Mouse (Mus musculus): ENCODE data around the gene Stk11ip. TPM values are rescaled to one million over a fixed set of nuclear protein-coding genes. Genes with fewer than 3 reads are reported as not detected.

Gene Stk11ip
- 10.2 and 10.5 TPM in 2 replicates for polyA plus RNA-seq (2016; fragmentation: Nextera tagmentation; extraction: Ambion mirVana)

- Histone ChIP-seq H3K27ac (peak within 1 kb of the TSS; percentile 87), H3K4me3 (peak within 1 kb of the TSS; percentile 73), H3K27me3 (replicated peaks) (no peaks in the 10 kb centered on the region), H3K9ac (peak within 1 kb of the TSS; percentile 64), H3K4me1 (peaks cover 20% of the 10 kb centered on the region), H3K36me3 (peaks cover 13% of the 10 kb centered on the region), H3K9me3 (replicated peaks) (no peaks in the 10 kb centered on the region), H3K4me2 (peak within 1 kb of the TSS; percentile 75)
- peak; percentile 98 for ATAC-seq
- under 1% methylated on average over 46 of the region's 46 CpGs for WGBS (ENCODE audit: insufficient replicate concordance)
Observed at GRCm38 (mm10) chr1:75521321-75522031, at the start of gene Stk11ip. Gene Stk11ip (plus strand): TSS chr1:75521529.

GRCm38 (mm10) chr1:75476441-75476840 lies 44.9 kb upstream of the Stk11ip start:
- H3K4me1 ChIP-seq = peaks cover 32% of the 10 kb centered on the region
- peaks cover 35% of the 10 kb centered on the region for H3K36me3 ChIP-seq
- H3K27ac ChIP-seq = no peak overlapping the region
- 88% methylated on average over 11 of the region's 11 CpGs for WGBS (ENCODE audit: insufficient replicate concordance)
- H3K4me2 ChIP-seq = no peak overlapping the region
- H3K9me3 ChIP-seq (replicated peaks) = no peaks in the 10 kb centered on the region
- H3K27me3 ChIP-seq (replicated peaks) = peaks cover 99% of the 10 kb centered on the region
- H3K9ac ChIP-seq = no peak overlapping the region
- no peak overlapping the region for H3K4me3 ChIP-seq
- no peak for ATAC-seq

GRCm38 (mm10) chr1:75477264-75477965 lies 43.9 kb upstream of the Stk11ip start:
- ATAC-seq = peak; percentile 16; the same call in 1 of the 2 replicates
- Histone ChIP-seq H3K4me2 (peak overlapping the region; percentile 84), H3K27ac (no peak overlapping the region), H3K9ac (no peak overlapping the region), H3K27me3 (replicated peaks) (peaks cover 99% of the 10 kb centered on the region), H3K9me3 (replicated peaks) (no peaks in the 10 kb centered on the region), H3K4me3 (peak overlapping the region; percentile 68), H3K36me3 (peaks cover 35% of the 10 kb centered on the region), H3K4me1 (peaks cover 32% of the 10 kb centered on the region)
- 8% methylated on average over 35 of the region's 35 CpGs for WGBS (ENCODE audit: insufficient replicate concordance)

- Histone ChIP-seq H3K27me3 (replicated peaks) (peaks cover 99% of the 10 kb centered on the region), H3K9ac (no peak overlapping the region), H3K9me3 (replicated peaks) (no peaks in the 10 kb centered on the region), H3K4me3 (peak overlapping the region; percentile 68), H3K36me3 (peaks cover 34% of the 10 kb centered on the region), H3K27ac (no peak overlapping the region), H3K4me1 (peaks cover 32% of the 10 kb centered on the region), H3K4me2 (peak overlapping the region; percentile 84)
- 37% methylated on average over 3 of the region's 3 CpGs for WGBS (ENCODE audit: insufficient replicate concordance)
- no peak for ATAC-seq
Observed at GRCm38 (mm10) chr1:75477966-75478290, 43.4 kb upstream of the Stk11ip start.

GRCm38 (mm10) chr1:75478497-75478896 lies 42.8 kb upstream of the Stk11ip start:
- peaks cover 99% of the 10 kb centered on the region for H3K27me3 ChIP-seq (replicated peaks)
- WGBS (ENCODE audit: insufficient replicate concordance) = under 1% methylated on average over 25 of the region's 25 CpGs
- H3K9ac ChIP-seq = peak overlapping the region; percentile 65
- peaks cover 32% of the 10 kb centered on the region for H3K4me1 ChIP-seq
- no peak for ATAC-seq
- H3K9me3 ChIP-seq (replicated peaks) = no peaks in the 10 kb centered on the region
- peak overlapping the region; percentile 84 for H3K4me2 ChIP-seq
- peaks cover 33% of the 10 kb centered on the region for H3K36me3 ChIP-seq
- peak overlapping the region; percentile 68 for H3K4me3 ChIP-seq
- H3K27ac ChIP-seq = peak overlapping the region; percentile 59

GRCm38 (mm10) chr1:75478916-75479634 lies 42.3 kb upstream of the Stk11ip start, which contains the start of the genes Chpf and Tmem198:
Gene Chpf (minus strand): TSS chr1:75479307.
Gene Tmem198 (plus strand): TSS chr1:75479532.
- peak; percentile 88 for ATAC-seq
- Histone ChIP-seq H3K4me3 (peak within 1 kb of the TSS; percentile 68), H3K9ac (peak within 1 kb of the TSS; percentile 65), H3K4me1 (peaks cover 32% of the 10 kb centered on the region), H3K27me3 (replicated peaks) (peaks cover 99% of the 10 kb centered on the region), H3K27ac (peak within 1 kb of the TSS; percentile 59), H3K4me2 (peak within 1 kb of the TSS; percentile 84), H3K9me3 (replicated peaks) (no peaks in the 10 kb centered on the region), H3K36me3 (peaks cover 27% of the 10 kb centered on the region)
- under 1% methylated on average over 68 of the region's 76 CpGs for WGBS (ENCODE audit: insufficient replicate concordance)

GRCm38 (mm10) chr1:75479635-75479989 lies 41.7 kb upstream of the Stk11ip start:
- Histone ChIP-seq H3K27me3 (replicated peaks) (peaks cover 99% of the 10 kb centered on the region), H3K9ac (no peak overlapping the region), H3K36me3 (peaks cover 22% of the 10 kb centered on the region), H3K9me3 (replicated peaks) (no peaks in the 10 kb centered on the region), H3K4me1 (peaks cover 32% of the 10 kb centered on the region), H3K4me2 (peak overlapping the region; percentile 84), H3K4me3 (peak overlapping the region; percentile 68), H3K27ac (no peak overlapping the region)
- WGBS (ENCODE audit: insufficient replicate concordance) = 3% methylated on average over 24 of the region's 24 CpGs
- ATAC-seq = peak; percentile 1; the same call in 1 of the 2 replicates

- Histone ChIP-seq H3K9me3 (replicated peaks) (no peaks in the 10 kb centered on the region), H3K36me3 (peaks cover 18% of the 10 kb centered on the region), H3K4me3 (peak overlapping the region; percentile 68; the same call in 1 of the 2 replicates), H3K27me3 (replicated peaks) (peaks cover 99% of the 10 kb centered on the region), H3K27ac (no peak overlapping the region), H3K4me2 (peak overlapping the region; percentile 84), H3K4me1 (peaks cover 32% of the 10 kb centered on the region), H3K9ac (no peak overlapping the region)
- no peak for ATAC-seq
- 19% methylated on average over 13 of the region's 13 CpGs for WGBS (ENCODE audit: insufficient replicate concordance)
Observed at GRCm38 (mm10) chr1:75480036-75480435, 41.3 kb upstream of the Stk11ip start.

- no peak for ATAC-seq
- H3K4me2 ChIP-seq = no peak overlapping the region
- no peaks in the 10 kb centered on the region for H3K9me3 ChIP-seq (replicated peaks)
- peaks cover 99% of the 10 kb centered on the region for H3K27me3 ChIP-seq (replicated peaks)
- no peak overlapping the region for H3K27ac ChIP-seq
- H3K4me1 ChIP-seq = peaks cover 32% of the 10 kb centered on the region
- H3K36me3 ChIP-seq = peaks cover 11% of the 10 kb centered on the region
- WGBS (ENCODE audit: insufficient replicate concordance) = 68% methylated on average over 7 of the region's 7 CpGs
- no peak overlapping the region for H3K9ac ChIP-seq
- no peak overlapping the region for H3K4me3 ChIP-seq
Observed at GRCm38 (mm10) chr1:75480735-75481134, 40.6 kb upstream of the Stk11ip start.

- Histone ChIP-seq H3K4me1 (peaks cover 15% of the 10 kb centered on the region), H3K4me2 (peak overlapping the region; percentile 68; the same call in 1 of the 2 replicates), H3K9ac (no peak overlapping the region), H3K27ac (no peak overlapping the region), H3K36me3 (0 out of 2 replicates have a peak, but pooled peaks cover 2% of the 10 kb centered on the region), H3K27me3 (replicated peaks) (peaks cover 98% of the 10 kb centered on the region), H3K9me3 (replicated peaks) (no peaks in the 10 kb centered on the region), H3K4me3 (no peak overlapping the region)
- 10% methylated on average over 24 of the region's 24 CpGs for WGBS (ENCODE audit: insufficient replicate concordance)
- ATAC-seq = no peak
Observed at GRCm38 (mm10) chr1:75486561-75486960, 34.8 kb upstream of the Stk11ip start.

GRCm38 (mm10) chr1:75487040-75487404 lies 34.3 kb upstream of the Stk11ip start:
- Histone ChIP-seq H3K4me2 (peak overlapping the region; percentile 68), H3K36me3 (0 out of 2 replicates have a peak, but pooled peaks cover 2% of the 10 kb centered on the region), H3K27ac (no peak overlapping the region), H3K9me3 (replicated peaks) (no peaks in the 10 kb centered on the region), H3K4me3 (peak overlapping the region; percentile 51), H3K27me3 (replicated peaks) (peaks cover 98% of the 10 kb centered on the region), H3K9ac (no peak overlapping the region), H3K4me1 (peaks cover 15% of the 10 kb centered on the region)
- 2% methylated on average over 13 of the region's 13 CpGs for WGBS (ENCODE audit: insufficient replicate concordance)
- no peak for ATAC-seq

Data from liver, embryonic 12.5 days (tissue).